Mouse (Mus musculus) lung, postnatal 0 days (tissue): ENCODE data around the gene Ppp2r5b. TPM values are rescaled to one million over a fixed set of nuclear protein-coding genes. Genes with fewer than 3 reads are reported as not detected.

Experiments used
- ATAC-seq: fragments of 200-750 bp; cut with Nextera tagmentation; 2 replicates; pipeline ENCODE4 v1.8.0; 2017; ENCODE audit warnings: moderate library complexity
- DNase-seq: peaks from one replicate; pipeline ENCODE4 v3.0.0-alpha.2; 2016; ENCODE audit warnings: low spot score
- H3K27ac ChIP-seq: fragments of 300-500 bp; sonication (generic); 2 replicates; pipeline ENCODE4 v1.5.1; 2014; ENCODE audit warnings: antibody characterized with exemption, mild to moderate bottlenecking, low read length, mixed read lengths
- H3K27me3 ChIP-seq: fragments of 300-500 bp; sonication (generic); replicated peaks from 2 replicates; pipeline ENCODE4 v1.6.1; 2014; ENCODE audit warnings: low read length, mixed read lengths; ENCODE audit not compliant: insufficient read depth
- H3K36me3 ChIP-seq: fragments of 300-500 bp; sonication (generic); 2 replicates; pipeline ENCODE4 v1.6.1; 2014; ENCODE audit warnings: low read length, mixed read lengths; ENCODE audit not compliant: insufficient read depth
- H3K4me1 ChIP-seq: fragments of 300-500 bp; sonication (generic); 2 replicates; pipeline ENCODE4 v1.6.1; 2014; ENCODE audit warnings: antibody characterized with exemption, low read depth, low read length, mixed read lengths; ENCODE audit not compliant: insufficient read depth
- H3K4me2 ChIP-seq: fragments of 300-500 bp; sonication (generic); replicated peaks from 2 replicates; pipeline ENCODE4 v1.6.1; 2014; ENCODE audit warnings: low read depth, mild to moderate bottlenecking, low read length, moderate library complexity, mixed read lengths
- H3K4me3 ChIP-seq: fragments of 300-500 bp; sonication (generic); 2 replicates; pipeline ENCODE4 v1.5.1; 2014; ENCODE audit warnings: low read depth, low read length
- H3K9ac ChIP-seq: fragments of 300-500 bp; sonication (generic); replicated peaks from 2 replicates; pipeline ENCODE4 v1.6.1; 2014; ENCODE audit warnings: low read depth, mild to moderate bottlenecking
- H3K9me3 ChIP-seq: fragments of 300-500 bp; sonication (generic); 2 replicates; pipeline ENCODE4 v1.6.1; 2016; ENCODE audit warnings: low read length, mixed read lengths
- CTCF ChIP-seq: IDR thresholded peaks from 2 replicates; pipeline ENCODE4 v1.5.1; 2016; ENCODE audit warnings: antibody characterized with exemption, mild to moderate bottlenecking
- EP300 ChIP-seq: IDR thresholded peaks from 2 replicates; pipeline ENCODE4 v1.6.1; 2016; ENCODE audit warnings: antibody characterized with exemption, mild to moderate bottlenecking, control low read depth
- WGBS: fragments of 180-500 bp; shearing (Covaris S2); extraction: QIAGEN DNeasy Blood & Tissue Kit; methylation state at CpG from one replicate; pipeline ENCODE4 v1.1.7; 2014; 5-methylcytosine and 5-hydroxymethylcytosine counted together
- polyA plus RNA-seq: library from polyadenylated mRNA; unstranded; fragments of >200 nt; fragmentation: Nextera tagmentation; extraction: Ambion mirVana; gene quantifications from 2 replicates; pipeline ENCODE4 v1.2.1, GENCODE M21; 2015

Gene Ppp2r5b
- polyA plus RNA-seq, 1 experiment from 2014 or later, result 21.6 TPM

DNA sequence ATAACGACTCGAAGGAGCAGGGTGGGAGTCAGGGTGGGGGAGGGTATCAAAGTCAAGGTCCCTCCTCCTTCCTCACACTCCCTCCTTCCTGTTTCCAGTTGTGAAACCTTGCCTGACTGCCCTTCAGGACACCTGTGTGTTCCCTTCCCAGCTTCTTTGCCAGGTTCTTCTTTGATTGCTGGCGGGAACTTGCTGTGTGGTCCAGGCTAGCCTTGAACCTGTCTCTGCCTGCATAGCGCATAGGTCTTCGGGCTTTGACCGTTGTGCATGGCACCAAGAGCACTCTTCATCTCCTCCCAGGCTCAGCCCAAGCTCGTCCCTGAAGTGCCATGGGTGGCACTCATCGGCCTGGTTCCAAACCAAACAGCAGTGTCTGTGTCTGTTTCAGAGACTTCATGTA is 29.3 kb upstream of the Ppp2r5b start:
- no peak for TF ChIP-seq CTCF
- no peak for TF ChIP-seq EP300
- Histone ChIP-seq H3K4me2 (no peak overlapping the region), H3K4me3 (no peak overlapping the region), H3K9me3 (no peaks in the 10 kb centered on the region), H3K27me3 (no peaks in the 10 kb centered on the region), H3K9ac (no peak overlapping the region), H3K36me3 (peaks cover 4% of the 10 kb centered on the region; the same call in 1 of the 2 replicates), H3K4me1 (no peaks in the 10 kb centered on the region; the same call in 1 of the 2 replicates), H3K27ac (no peak overlapping the region)
- WGBS, result 82% methylated on average over 8 of the region's 8 CpGs
- no peak for ATAC-seq
- no peak for DNase-seq

DNA sequence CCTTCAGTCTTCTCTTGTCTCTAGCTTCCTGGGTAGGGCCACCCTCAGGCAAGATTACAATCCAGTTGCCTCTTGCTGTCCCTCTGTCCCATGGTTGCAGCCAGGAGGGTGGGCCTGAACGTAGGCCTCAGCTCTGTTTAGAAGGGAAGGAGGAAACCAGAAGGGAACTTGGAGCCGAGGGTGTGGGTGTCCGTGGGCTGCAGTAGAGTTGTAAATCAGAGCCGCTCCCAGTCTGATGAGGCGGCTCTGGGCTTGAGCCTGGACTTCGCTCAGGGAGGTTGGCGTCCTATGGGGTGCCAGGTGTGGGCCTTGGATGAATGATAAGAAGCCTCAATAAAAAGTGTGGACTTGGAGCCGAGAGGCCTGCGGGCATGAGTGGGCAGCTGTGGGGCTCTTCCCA is 28.5 kb upstream of the Ppp2r5b start:
- H3K27ac ChIP-seq, result no peak overlapping the region
- H3K4me3 ChIP-seq, result no peak overlapping the region
- ATAC-seq, result no peak
- peaks cover 6% of the 10 kb centered on the region; the same call in 1 of the 2 replicates for H3K36me3 ChIP-seq
- H3K4me2 ChIP-seq, result no peak overlapping the region
- no peaks in the 10 kb centered on the region; the same call in 1 of the 2 replicates for H3K4me1 ChIP-seq
- no peaks in the 10 kb centered on the region for H3K27me3 ChIP-seq
- no peak for DNase-seq
- 61% methylated on average over 9 of the region's 9 CpGs for WGBS
- H3K9me3 ChIP-seq, result no peaks in the 10 kb centered on the region
- TF ChIP-seq EP300, result no peak
- no peak for TF ChIP-seq CTCF
- H3K9ac ChIP-seq, result no peak overlapping the region

DNA sequence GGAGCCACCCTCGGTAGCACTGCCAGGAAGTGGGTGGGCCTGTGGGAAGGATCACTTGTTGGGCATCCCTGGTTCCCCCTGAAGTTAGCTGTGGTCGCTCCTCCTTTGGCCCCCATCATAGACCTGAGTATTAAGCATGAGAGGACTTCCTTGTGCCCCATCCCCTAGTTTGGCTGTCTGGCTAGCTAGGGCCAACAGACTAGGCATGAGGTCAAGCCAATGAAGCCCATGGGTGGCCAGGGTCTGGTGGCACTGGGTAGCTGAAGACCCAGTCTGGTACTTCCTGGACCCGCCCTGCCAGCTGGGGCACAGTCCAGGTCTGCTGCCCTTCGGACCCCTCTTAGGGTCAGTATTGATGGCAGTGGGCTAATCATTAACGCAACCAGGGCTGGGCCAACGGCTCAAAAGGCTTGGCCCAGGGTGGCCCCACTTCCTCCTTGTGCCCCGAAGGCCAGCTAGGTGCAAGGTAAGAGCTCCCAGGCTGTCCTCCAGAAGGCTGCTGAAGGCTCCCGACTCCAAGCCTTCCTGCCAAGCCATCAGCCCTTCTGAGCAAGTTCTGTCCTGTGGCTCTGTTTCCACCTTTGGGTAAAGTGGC is 27.3 kb upstream of the Ppp2r5b start:
- peaks cover 18% of the 10 kb centered on the region for H3K36me3 ChIP-seq
- no peak for ATAC-seq
- H3K4me1 ChIP-seq, result no peaks in the 10 kb centered on the region; the same call in 1 of the 2 replicates
- no peak overlapping the region for H3K27ac ChIP-seq
- no peaks in the 10 kb centered on the region for H3K9me3 ChIP-seq
- H3K9ac ChIP-seq, result no peak overlapping the region
- TF ChIP-seq CTCF (no peak), EP300 (no peak)
- no peak overlapping the region for H3K4me3 ChIP-seq
- DNase-seq, result no peak
- no peaks in the 10 kb centered on the region for H3K27me3 ChIP-seq
- no peak overlapping the region for H3K4me2 ChIP-seq
- WGBS, result 69% methylated on average over 8 of the region's 8 CpGs

- WGBS, result 55% methylated on average over 7 of the region's 7 CpGs
- TF ChIP-seq EP300, result no peak
- peak; percentile 99 for TF ChIP-seq CTCF
- ATAC-seq, result 0 out of 2 replicates have a peak, but pooled peaks have one; percentile 14
- H3K9ac ChIP-seq, result no peak overlapping the region
- no peak overlapping the region for H3K4me3 ChIP-seq
- peaks cover 25% of the 10 kb centered on the region for H3K36me3 ChIP-seq
- H3K4me1 ChIP-seq, result no peaks in the 10 kb centered on the region; the same call in 1 of the 2 replicates
- no peak overlapping the region for H3K27ac ChIP-seq
- DNase-seq, result peak; percentile 81
- no peak overlapping the region for H3K4me2 ChIP-seq
- no peaks in the 10 kb centered on the region for H3K9me3 ChIP-seq
- no peaks in the 10 kb centered on the region for H3K27me3 ChIP-seq
These were observed 26.6 kb upstream of the Ppp2r5b start for GRCm38 (mm10) chr19:6262222-6262621.

GRCm38 (mm10) chr19:6261379-6261778 is 25.7 kb upstream of the Ppp2r5b start:
- no peak overlapping the region for H3K4me3 ChIP-seq

DNA sequence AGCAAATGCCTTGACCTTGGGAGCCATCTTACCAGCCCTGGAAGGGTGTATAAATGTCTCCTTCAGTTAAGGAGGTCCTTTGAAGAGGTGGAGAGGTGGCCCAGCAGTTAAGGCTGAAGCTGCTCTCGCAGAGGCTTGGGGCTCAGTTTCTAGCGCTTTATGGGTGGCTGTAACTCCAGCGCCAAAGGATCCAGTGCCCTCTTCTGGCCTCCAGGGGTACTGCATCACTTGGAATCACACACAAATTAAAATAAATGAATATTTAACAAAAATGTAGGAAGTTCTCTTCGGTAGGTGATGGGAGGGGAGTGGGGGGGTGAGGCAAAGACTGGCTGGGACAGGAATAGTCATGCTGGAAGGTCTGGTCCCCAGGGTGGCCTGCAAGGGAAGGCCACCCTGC is 25.3 kb upstream of the Ppp2r5b start:
- no peak overlapping the region for H3K4me3 ChIP-seq
- ATAC-seq, result no peak
- no peaks in the 10 kb centered on the region for H3K4me1 ChIP-seq
- WGBS, result 82% methylated on average over 4 of the region's 4 CpGs
- DNase-seq, result no peak
- no peak overlapping the region for H3K27ac ChIP-seq
- no peak overlapping the region for H3K9ac ChIP-seq
- no peak overlapping the region for H3K4me2 ChIP-seq
- no peaks in the 10 kb centered on the region for H3K9me3 ChIP-seq
- H3K36me3 ChIP-seq, result peaks cover 36% of the 10 kb centered on the region
- TF ChIP-seq EP300 (no peak), CTCF (peak; percentile 49)
- H3K27me3 ChIP-seq, result no peaks in the 10 kb centered on the region

More at GRCm38 (mm10) chr19:6261379-6261778, 25.7 kb upstream of the Ppp2r5b start:
- H3K9me3 ChIP-seq, result no peaks in the 10 kb centered on the region
- H3K27ac ChIP-seq, result no peak overlapping the region
- ATAC-seq (no peak), DNase-seq (no peak)
- no peak overlapping the region for H3K9ac ChIP-seq
- no peak overlapping the region for H3K4me2 ChIP-seq
- no peaks in the 10 kb centered on the region for H3K4me1 ChIP-seq
- H3K36me3 ChIP-seq, result peaks cover 32% of the 10 kb centered on the region
- TF ChIP-seq EP300 (no peak), CTCF (no peak)
- 93% methylated on average over 14 of the region's 14 CpGs for WGBS
- H3K27me3 ChIP-seq, result no peaks in the 10 kb centered on the region
